Mouse (Mus musculus): ENCODE results near the gene Spon1. TPM values are rescaled to one million over a fixed set of nuclear protein-coding genes. Genes with fewer than 3 reads are reported as not detected.

Gene Spon1
- total and polyA plus RNA-seq, 3 experiments: 8.3 to 11.8 (median 11.5) TPM

GRCm38 (mm10) chr7:113910856-113911255, 145.1 kb downstream of the Spon1 start:
- no peaks in the 10 kb centered on the region for H3K4me1 ChIP-seq (ENCODE audit: control insufficient read depth, insufficient read depth, low read length)
- no peak overlapping the region for H3K27ac ChIP-seq
- no peak for DNase-seq
- no peak overlapping the region for H3K4me3 ChIP-seq
- TF ChIP-seq EP300 (IDR thresholded peaks at IDR 0.05; ENCODE audit: insufficient read depth, low read depth, low read length) (no peak), POLR2A (IDR thresholded peaks at IDR 0.05; ENCODE audit: insufficient read depth, low read depth, low read length) (no peak), CTCF (IDR thresholded peaks at IDR 0.05) (no peak)
- no peaks in the 10 kb centered on the region for H3K27me3 ChIP-seq (ENCODE audit: control insufficient read depth, insufficient read depth, low read length)
- H3K36me3 ChIP-seq (ENCODE audit: control insufficient read depth, insufficient read depth, low read length): no peaks in the 10 kb centered on the region
- no peak overlapping the region for H3K9ac ChIP-seq (ENCODE audit: low read depth, low read length)
- intact Hi-C loops (cut with DNase I): no loop called here
- WGBS: 90% methylated on average over 7 of the region's 7 CpGs
- H3K79me2 ChIP-seq (replicated peaks; ENCODE audit: control insufficient read depth, insufficient read depth, low read length): no peaks in the 10 kb centered on the region

GRCm38 (mm10) chr7:113915936-113916335, 150.1 kb downstream of the Spon1 start:
- H3K79me2 ChIP-seq (replicated peaks; ENCODE audit: control insufficient read depth, insufficient read depth, low read length): no peaks in the 10 kb centered on the region
- H3K27me3 ChIP-seq (ENCODE audit: control insufficient read depth, insufficient read depth, low read length): no peaks in the 10 kb centered on the region
- no peak for DNase-seq
- WGBS: 38% methylated on average over 4 of the region's 4 CpGs
- intact Hi-C loops (cut with DNase I): no loop called here
- H3K27ac ChIP-seq: no peak overlapping the region
- H3K36me3 ChIP-seq (ENCODE audit: control insufficient read depth, insufficient read depth, low read length): no peaks in the 10 kb centered on the region
- H3K4me3 ChIP-seq: no peak overlapping the region
- no peak overlapping the region for H3K9ac ChIP-seq (ENCODE audit: low read depth, low read length)
- peaks cover 2% of the 10 kb centered on the region for H3K4me1 ChIP-seq (ENCODE audit: control insufficient read depth, insufficient read depth, low read length)
- TF ChIP-seq EP300 (IDR thresholded peaks at IDR 0.05; ENCODE audit: insufficient read depth, low read depth, low read length): no peak
- no peak for TF ChIP-seq POLR2A (IDR thresholded peaks at IDR 0.05; ENCODE audit: insufficient read depth, low read depth, low read length)
- no peak for TF ChIP-seq CTCF (IDR thresholded peaks at IDR 0.05)

GRCm38 (mm10) chr7:113918916-113919315, 153.1 kb downstream of the Spon1 start:
- intact Hi-C loops (cut with DNase I): no loop called here
- no peaks in the 10 kb centered on the region for H3K36me3 ChIP-seq (ENCODE audit: control insufficient read depth, insufficient read depth, low read length)
- H3K4me1 ChIP-seq (ENCODE audit: control insufficient read depth, insufficient read depth, low read length): peaks cover 2% of the 10 kb centered on the region
- no peak overlapping the region for H3K4me3 ChIP-seq
- 88% methylated on average over 3 of the region's 3 CpGs for whole genome bisulfite sequencing
- no peaks in the 10 kb centered on the region for H3K27me3 ChIP-seq (ENCODE audit: control insufficient read depth, insufficient read depth, low read length)
- TF ChIP-seq POLR2A (IDR thresholded peaks at IDR 0.05; ENCODE audit: insufficient read depth, low read depth, low read length) (no peak), EP300 (IDR thresholded peaks at IDR 0.05; ENCODE audit: insufficient read depth, low read depth, low read length) (no peak), CTCF (IDR thresholded peaks at IDR 0.05) (no peak)
- H3K79me2 ChIP-seq (replicated peaks; ENCODE audit: control insufficient read depth, insufficient read depth, low read length): no peaks in the 10 kb centered on the region
- DNase-seq: no peak
- no peak overlapping the region for H3K27ac ChIP-seq
- no peak overlapping the region for H3K9ac ChIP-seq (ENCODE audit: low read depth, low read length)

- 55% methylated on average over 4 of the region's 4 CpGs for WGBS
- Histone ChIP-seq H3K4me3 (no peak overlapping the region), H3K27me3 (ENCODE audit: control insufficient read depth, insufficient read depth, low read length) (no peaks in the 10 kb centered on the region), H3K27ac (no peak overlapping the region), H3K4me1 (ENCODE audit: control insufficient read depth, insufficient read depth, low read length) (peaks cover 2% of the 10 kb centered on the region), H3K79me2 (replicated peaks; ENCODE audit: control insufficient read depth, insufficient read depth, low read length) (no peaks in the 10 kb centered on the region), H3K9ac (ENCODE audit: low read depth, low read length) (no peak overlapping the region), H3K36me3 (ENCODE audit: control insufficient read depth, insufficient read depth, low read length) (no peaks in the 10 kb centered on the region)
- intact Hi-C loops (cut with DNase I): no loop called here
- no peak for TF ChIP-seq EP300 (IDR thresholded peaks at IDR 0.05; ENCODE audit: insufficient read depth, low read depth, low read length)
- no peak for TF ChIP-seq CTCF (IDR thresholded peaks at IDR 0.05)
- no peak for TF ChIP-seq POLR2A (IDR thresholded peaks at IDR 0.05; ENCODE audit: insufficient read depth, low read depth, low read length)
- DNase-seq: no peak
Observed at GRCm38 (mm10) chr7:113919505-113919904, 153.7 kb downstream of the Spon1 start.

- Histone ChIP-seq H3K4me1 (ENCODE audit: control insufficient read depth, insufficient read depth, low read length) (peaks cover 2% of the 10 kb centered on the region), H3K36me3 (ENCODE audit: control insufficient read depth, insufficient read depth, low read length) (no peaks in the 10 kb centered on the region), H3K27me3 (ENCODE audit: control insufficient read depth, insufficient read depth, low read length) (no peaks in the 10 kb centered on the region), H3K4me3 (no peak overlapping the region), H3K79me2 (replicated peaks; ENCODE audit: control insufficient read depth, insufficient read depth, low read length) (no peaks in the 10 kb centered on the region), H3K9ac (ENCODE audit: low read depth, low read length) (no peak overlapping the region), H3K27ac (no peak overlapping the region)
- intact Hi-C loops (cut with DNase I): no loop called here
- WGBS: 72% methylated on average over 2 of the region's 2 CpGs
- no peak for TF ChIP-seq POLR2A (IDR thresholded peaks at IDR 0.05; ENCODE audit: insufficient read depth, low read depth, low read length)
- DNase-seq: no peak
Observed at GRCm38 (mm10) chr7:113920056-113920455, 154.3 kb downstream of the Spon1 start.

GRCm38 (mm10) chr7:113924561-113924960, 158.8 kb downstream of the Spon1 start:
- Histone ChIP-seq H3K27ac (no peak overlapping the region), H3K4me3 (no peak overlapping the region), H3K4me1 (ENCODE audit: control insufficient read depth, insufficient read depth, low read length) (peaks cover 2% of the 10 kb centered on the region; the same call in 1 of the 2 replicates), H3K79me2 (replicated peaks; ENCODE audit: control insufficient read depth, insufficient read depth, low read length) (no peaks in the 10 kb centered on the region), H3K9ac (ENCODE audit: low read depth, low read length) (no peak overlapping the region), H3K36me3 (ENCODE audit: control insufficient read depth, insufficient read depth, low read length) (no peaks in the 10 kb centered on the region), H3K27me3 (ENCODE audit: control insufficient read depth, insufficient read depth, low read length) (no peaks in the 10 kb centered on the region)
- intact Hi-C loops (cut with DNase I): no loop called here
- 86% methylated on average over 6 of the region's 6 CpGs for WGBS
- TF ChIP-seq EP300 (IDR thresholded peaks at IDR 0.05; ENCODE audit: insufficient read depth, low read depth, low read length) (no peak), POLR2A (IDR thresholded peaks at IDR 0.05; ENCODE audit: insufficient read depth, low read depth, low read length) (no peak), CTCF (IDR thresholded peaks at IDR 0.05) (no peak)
- no peak for DNase-seq

Data from heart, adult 2 months (tissue).